Mouse (Mus musculus): ENCODE results near the gene Plcd3. TPM values are rescaled to one million over a fixed set of nuclear protein-coding genes. Genes with fewer than 3 reads are reported as not detected.

Gene Plcd3
- polyA plus RNA-seq, 1 experiment from 2014 or later: 0.92 TPM

GRCm38 (mm10) chr11:103115163-103116007 is 13.9 kb upstream of the Plcd3 start:
- H3K27me3 ChIP-seq: peaks cover 35% of the 10 kb centered on the region
- peaks cover 51% of the 10 kb centered on the region for H3K4me1 ChIP-seq
- H3K4me3 ChIP-seq: peak overlapping the region; percentile 59
- WGBS: under 1% methylated on average over 34 of the region's 34 CpGs
- no peaks in the 10 kb centered on the region for H3K36me3 ChIP-seq (ENCODE audit: poor library complexity, severe bottlenecking)
- H3K9ac ChIP-seq: peak overlapping the region; percentile 78
- H3K4me2 ChIP-seq: peak overlapping the region; percentile 63
- peak; percentile 78 for ATAC-seq
- H3K27ac ChIP-seq: peak overlapping the region; percentile 86
- no peaks in the 10 kb centered on the region for H3K9me3 ChIP-seq (replicated peaks)

- Histone ChIP-seq H3K27ac (peak overlapping the region; percentile 86; the same call in 1 of the 2 replicates), H3K9ac (peak overlapping the region; percentile 78), H3K4me3 (peak overlapping the region; percentile 59), H3K36me3 (ENCODE audit: poor library complexity, severe bottlenecking) (no peaks in the 10 kb centered on the region), H3K27me3 (peaks cover 35% of the 10 kb centered on the region), H3K4me2 (peak overlapping the region; percentile 63), H3K4me1 (peaks cover 51% of the 10 kb centered on the region), H3K9me3 (replicated peaks) (no peaks in the 10 kb centered on the region)
- WGBS: 83% methylated on average over 11 of the region's 11 CpGs
- no peak for ATAC-seq
Observed at GRCm38 (mm10) chr11:103114270-103114943, 12.9 kb upstream of the Plcd3 start.

DNA sequence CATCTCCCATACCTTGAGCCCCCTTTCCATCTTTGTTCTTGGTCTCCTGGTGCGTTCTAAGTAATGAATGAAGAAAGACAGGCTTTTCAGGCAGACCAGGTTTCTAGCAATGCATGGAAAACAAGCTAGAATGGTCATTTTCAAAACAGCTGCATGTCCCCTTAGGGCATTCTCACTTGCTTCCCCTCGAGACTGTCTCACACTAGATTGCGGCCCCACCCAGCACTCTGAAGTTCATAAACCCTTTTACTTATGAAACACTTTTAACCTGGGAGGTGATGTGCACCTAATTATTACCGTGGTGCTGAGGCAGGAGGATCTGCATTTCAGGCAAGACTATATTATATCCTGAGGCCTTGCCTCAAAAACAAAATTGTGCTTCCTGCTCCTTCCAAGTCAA is 12.3 kb upstream of the Plcd3 start:
- no peak for ATAC-seq
- WGBS: 75% methylated on average over 4 of the region's 4 CpGs

DNA sequence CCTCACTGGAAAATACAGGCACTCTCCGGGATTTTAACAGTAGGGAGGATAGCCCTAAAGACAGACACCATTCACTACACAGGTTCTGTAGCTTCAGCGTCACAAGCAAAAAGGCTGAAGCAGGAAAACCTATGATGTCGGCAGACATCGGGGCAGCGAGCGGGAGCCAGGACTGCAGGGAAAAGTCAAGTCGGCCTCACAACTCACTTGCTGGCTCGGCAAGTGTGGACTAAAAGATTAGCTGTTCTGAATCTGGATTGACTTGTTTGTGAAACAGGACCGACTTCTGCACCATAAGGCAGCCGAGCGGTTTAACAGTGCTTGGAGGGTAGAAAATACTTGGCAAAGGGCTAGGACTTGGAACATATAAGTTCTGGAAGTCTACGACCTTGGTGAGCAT is 11.5 kb upstream of the Plcd3 start:
- H3K4me2 ChIP-seq: peak overlapping the region; percentile 59; the same call in 1 of the 2 replicates
- WGBS: 30% methylated on average over 12 of the region's 12 CpGs
- H3K36me3 ChIP-seq (ENCODE audit: poor library complexity, severe bottlenecking): no peaks in the 10 kb centered on the region
- H3K4me3 ChIP-seq: no peak overlapping the region
- H3K9me3 ChIP-seq (replicated peaks): no peaks in the 10 kb centered on the region
- peak overlapping the region; percentile 53 for H3K9ac ChIP-seq
- H3K4me1 ChIP-seq: peaks cover 40% of the 10 kb centered on the region
- H3K27ac ChIP-seq: no peak overlapping the region
- ATAC-seq: no peak
- peaks cover 35% of the 10 kb centered on the region for H3K27me3 ChIP-seq

More for the DNA sequence above, 12.3 kb upstream of the Plcd3 start:
- Histone ChIP-seq H3K9ac (no peak overlapping the region), H3K36me3 (ENCODE audit: poor library complexity, severe bottlenecking) (no peaks in the 10 kb centered on the region), H3K4me1 (peaks cover 47% of the 10 kb centered on the region), H3K9me3 (replicated peaks) (no peaks in the 10 kb centered on the region), H3K4me3 (no peak overlapping the region), H3K27ac (no peak overlapping the region), H3K4me2 (no peak overlapping the region), H3K27me3 (peaks cover 35% of the 10 kb centered on the region)

- Histone ChIP-seq H3K4me3 (peak overlapping the region; percentile 26; the same call in 1 of the 2 replicates), H3K36me3 (ENCODE audit: poor library complexity, severe bottlenecking) (no peaks in the 10 kb centered on the region), H3K27me3 (peaks cover 35% of the 10 kb centered on the region), H3K9ac (peak overlapping the region; percentile 53), H3K27ac (no peak overlapping the region), H3K4me1 (peaks cover 35% of the 10 kb centered on the region), H3K4me2 (peak overlapping the region; percentile 59), H3K9me3 (replicated peaks) (no peaks in the 10 kb centered on the region)
- ATAC-seq: no peak
- 4% methylated on average over 9 of the region's 9 CpGs for WGBS
Observed at GRCm38 (mm10) chr11:103112552-103112912, 11.1 kb upstream of the Plcd3 start.

DNA sequence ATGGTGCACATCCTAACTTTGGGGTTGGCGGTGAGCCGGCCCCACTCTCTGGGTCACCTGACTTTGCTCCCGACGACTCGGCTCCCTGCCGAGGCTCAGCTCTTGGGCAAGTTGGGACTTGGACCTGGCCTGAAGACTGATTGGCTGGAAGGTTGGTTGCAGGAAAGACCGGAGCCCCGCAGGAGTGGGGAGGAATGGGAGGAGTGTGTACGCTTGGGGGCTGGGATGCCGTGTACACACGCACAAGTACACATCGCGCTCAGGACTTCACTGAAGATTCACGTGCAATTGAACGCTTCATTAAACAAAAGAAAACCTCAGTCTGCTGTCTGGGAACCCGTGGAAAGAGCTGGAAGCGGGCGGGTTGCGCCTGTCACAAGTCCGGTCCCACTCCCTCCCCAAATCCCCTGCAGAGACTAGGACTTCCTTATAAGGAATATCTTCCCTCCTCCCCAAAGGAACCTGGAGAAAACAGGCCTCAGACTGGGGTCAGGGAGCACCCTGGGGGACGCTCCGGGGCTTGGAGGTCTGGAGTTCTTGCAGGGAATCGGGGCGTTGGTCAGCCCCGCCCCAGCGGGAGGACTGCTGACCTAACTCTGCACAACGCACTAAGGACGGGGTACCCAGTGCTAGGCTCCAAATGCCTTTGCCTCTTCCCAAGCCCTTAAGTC is 10.6 kb upstream of the Plcd3 start:
- peaks cover 35% of the 10 kb centered on the region for H3K27me3 ChIP-seq
- H3K9ac ChIP-seq: peak overlapping the region; percentile 53

GRCm38 (mm10) chr11:103111301-103111700 is 9.8 kb upstream of the Plcd3 start:
- Histone ChIP-seq H3K27me3 (peaks cover 35% of the 10 kb centered on the region), H3K27ac (no peak overlapping the region), H3K9ac (no peak overlapping the region), H3K36me3 (ENCODE audit: poor library complexity, severe bottlenecking) (no peaks in the 10 kb centered on the region), H3K4me3 (peak overlapping the region; percentile 26; the same call in 1 of the 2 replicates), H3K9me3 (replicated peaks) (no peaks in the 10 kb centered on the region), H3K4me1 (peaks cover 26% of the 10 kb centered on the region), H3K4me2 (peak overlapping the region; percentile 59)
- ATAC-seq: no peak
- 11% methylated on average over 10 of the region's 10 CpGs for WGBS

More for the DNA sequence above, 10.6 kb upstream of the Plcd3 start:
- Histone ChIP-seq H3K4me3 (peak overlapping the region; percentile 26), H3K9me3 (replicated peaks) (no peaks in the 10 kb centered on the region), H3K36me3 (ENCODE audit: poor library complexity, severe bottlenecking) (no peaks in the 10 kb centered on the region), H3K4me1 (peaks cover 30% of the 10 kb centered on the region), H3K4me2 (peak overlapping the region; percentile 59), H3K27ac (no peak overlapping the region)
- ATAC-seq: no peak
- WGBS: 1% methylated on average over 28 of the region's 28 CpGs

DNA sequence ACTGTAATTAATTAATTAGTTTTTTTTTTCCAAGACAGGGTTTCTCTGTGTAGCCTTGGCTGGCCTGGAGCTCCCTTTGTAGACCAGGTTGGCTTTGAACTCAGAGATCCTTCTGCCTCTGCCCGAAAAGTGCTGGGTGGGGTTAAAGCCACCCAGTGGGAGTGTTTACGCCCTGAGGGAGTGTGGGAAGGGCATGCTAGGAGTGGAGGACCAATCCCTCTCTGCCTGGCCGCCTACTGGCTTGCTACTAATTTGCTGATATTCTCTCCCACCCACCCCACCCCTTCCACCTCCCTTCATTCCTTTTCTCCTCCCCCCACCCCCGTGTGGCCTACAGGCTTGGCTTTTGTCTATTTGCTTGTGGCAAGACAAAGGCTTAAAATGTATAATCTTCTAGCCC is 4.9 kb upstream of the Plcd3 start:
- peaks cover 18% of the 10 kb centered on the region for H3K4me1 ChIP-seq
- H3K36me3 ChIP-seq (ENCODE audit: poor library complexity, severe bottlenecking): no peaks in the 10 kb centered on the region
- H3K9ac ChIP-seq: no peak overlapping the region
- H3K4me2 ChIP-seq: no peak overlapping the region
- H3K27me3 ChIP-seq: peaks cover 33% of the 10 kb centered on the region
- ATAC-seq: no peak
- no peak overlapping the region for H3K27ac ChIP-seq
- no peaks in the 10 kb centered on the region for H3K9me3 ChIP-seq (replicated peaks)
- H3K4me3 ChIP-seq: no peak overlapping the region
- 51% methylated on average over 4 of the region's 4 CpGs for WGBS

GRCm38 (mm10) chr11:103105810-103106209 is 4.4 kb upstream of the Plcd3 start:
- no peaks in the 10 kb centered on the region for H3K9me3 ChIP-seq (replicated peaks)
- H3K27ac ChIP-seq: no peak overlapping the region
- 83% methylated on average over 6 of the region's 6 CpGs for WGBS
- no peak overlapping the region for H3K4me2 ChIP-seq
- no peak for ATAC-seq
- H3K9ac ChIP-seq: no peak overlapping the region
- no peaks in the 10 kb centered on the region for H3K36me3 ChIP-seq (ENCODE audit: poor library complexity, severe bottlenecking)
- H3K4me1 ChIP-seq: peaks cover 22% of the 10 kb centered on the region
- no peak overlapping the region for H3K4me3 ChIP-seq
- H3K27me3 ChIP-seq: peaks cover 33% of the 10 kb centered on the region

- H3K4me1 ChIP-seq: peaks cover 22% of the 10 kb centered on the region
- no peaks in the 10 kb centered on the region for H3K36me3 ChIP-seq (ENCODE audit: poor library complexity, severe bottlenecking)
- peaks cover 35% of the 10 kb centered on the region for H3K27me3 ChIP-seq
- WGBS: 55% methylated on average over 13 of the region's 14 CpGs
- no peak overlapping the region for H3K9ac ChIP-seq
- H3K27ac ChIP-seq: no peak overlapping the region
- H3K9me3 ChIP-seq (replicated peaks): no peaks in the 10 kb centered on the region
- ATAC-seq: no peak
- H3K4me3 ChIP-seq: no peak overlapping the region
- no peak overlapping the region for H3K4me2 ChIP-seq
Observed at GRCm38 (mm10) chr11:103105180-103105725, 3.8 kb upstream of the Plcd3 start.

GRCm38 (mm10) chr11:103104469-103104868 is 3.0 kb upstream of the Plcd3 start:
- no peak for ATAC-seq
- peaks cover 43% of the 10 kb centered on the region for H3K27me3 ChIP-seq
- WGBS: 86% methylated on average over 7 of the region's 7 CpGs
- H3K4me1 ChIP-seq: peaks cover 22% of the 10 kb centered on the region
- H3K36me3 ChIP-seq (ENCODE audit: poor library complexity, severe bottlenecking): no peaks in the 10 kb centered on the region
- no peaks in the 10 kb centered on the region for H3K9me3 ChIP-seq (replicated peaks)
- no peak overlapping the region for H3K9ac ChIP-seq
- H3K4me2 ChIP-seq: no peak overlapping the region
- no peak overlapping the region for H3K27ac ChIP-seq
- H3K4me3 ChIP-seq: no peak overlapping the region
